ENCODE assay signal across 8 mouse cellular contexts in the genomic region with DNA sequence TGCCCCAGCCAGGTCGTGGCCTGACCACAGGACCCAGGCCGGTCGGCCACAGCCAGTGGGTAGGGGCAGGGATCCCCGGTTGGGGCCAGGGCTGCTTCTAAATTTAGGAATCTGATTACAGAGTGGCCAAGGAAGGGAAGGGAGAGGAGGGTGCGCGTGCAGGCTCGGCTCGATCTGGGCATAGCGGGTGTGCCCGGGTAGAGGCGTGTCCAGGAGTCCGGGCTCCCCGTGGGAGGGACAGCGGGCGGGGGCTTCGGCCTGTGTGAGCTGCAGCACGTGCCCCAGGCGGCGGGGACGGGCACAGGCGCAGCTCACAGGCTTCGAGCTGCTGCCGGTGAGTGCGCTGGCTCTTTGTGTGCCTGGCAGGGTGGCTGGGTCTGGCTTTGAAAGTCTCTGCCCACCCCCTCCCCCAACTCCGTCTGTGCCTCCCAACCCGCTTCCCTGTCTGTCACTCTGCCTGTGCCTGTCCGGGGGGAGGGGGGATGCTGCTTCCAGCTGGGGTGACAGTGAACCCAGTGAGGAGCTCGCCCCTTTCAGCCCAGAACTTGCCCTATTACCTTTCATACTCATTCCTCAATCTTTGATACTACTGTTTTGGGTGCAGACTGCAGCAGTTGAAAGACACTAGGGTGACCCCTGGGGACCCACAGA. TPM values are rescaled to one million over a fixed set of nuclear protein-coding genes. Genes with fewer than 3 reads are reported as not detected.
DNase-seq lines count a peak whose midpoint lies in the region; ATAC-seq and TF ChIP-seq lines count a peak whose summit lies in the region.

A gene (plus strand): TSS at position 235 of the 651 bp plus-strand sequence.

- TF ChIP-seq EP300 in stomach, postnatal 0 days (optimal IDR thresholded peaks at IDR 0.05): no peak

- no peak for ATAC-seq in erythroblast, adult 5-6 weeks (replicated peaks; ENCODE audit: low FRiP score, poor library complexity, severe bottlenecking)
- ATAC-seq in hindbrain, postnatal 0 days: peak; percentile 54
- peak; percentile 59 for ATAC-seq in stomach, postnatal 0 days (ENCODE audit: low FRiP score, low TSS enrichment)

- TF ChIP-seq CTCF in hindbrain, postnatal 0 days (IDR thresholded peaks at IDR 0.05; ENCODE audit: low read depth): no peak
- no peak for TF ChIP-seq CTCF in stomach, postnatal 0 days (IDR thresholded peaks at IDR 0.05; ENCODE audit: low read depth)

- H3K27ac ChIP-seq in hindbrain, postnatal 0 days: peak within 1 kb of the TSS; percentile 92
- peak within 1 kb of the TSS; percentile 81 for H3K27ac ChIP-seq in stomach, postnatal 0 days (replicated peaks)

- intact Hi-C loops in gastrocnemius, postnatal 14 days (cut with DNase I; ENCODE audit: low total_unique reads): loop anchor here (5.0 kb wide), 1 partner anchor 150 kb away; a partner anchor contains a TSS
- intact Hi-C loops in left cerebral cortex, postnatal 4 days (cut with DNase I): loop anchor here (5.0 kb wide), 1 partner anchor 75 kb away; a partner anchor contains a TSS

- peaks cover 56% of the 10 kb centered on the region for H3K27me3 ChIP-seq in erythroblast, embryonic 14.5 days (ENCODE audit: control insufficient read depth)
- no peaks in the 10 kb centered on the region for H3K27me3 ChIP-seq in hindbrain, postnatal 0 days (ENCODE audit: insufficient read depth, low read length)
- no peaks in the 10 kb centered on the region for H3K27me3 ChIP-seq in stomach, postnatal 0 days (ENCODE audit: control insufficient read depth, insufficient read depth, low read length)

- under 1% methylated on average over 24 of the region's 28 CpGs for WGBS in hindbrain, postnatal 0 days
- WGBS in stomach, postnatal 0 days: 6% methylated on average over 25 of the region's 28 CpGs

- peak; percentile 90 to 94 for DNase-seq in cerebellum, postnatal 10 days
- peak; percentile 80 for DNase-seq in gastrocnemius, postnatal 14 days
- peak; percentile 82 for DNase-seq in hindbrain, postnatal 0 days (ENCODE audit: low spot score)
- DNase-seq in left cerebral cortex, postnatal 4 days: peak; percentile 94
- peak; percentile 87 for DNase-seq in mesoderm, embryonic 11.5 days (ENCODE audit: low read depth, low spot score)
- peak; percentile 85 for DNase-seq in stomach, postnatal 0 days (ENCODE audit: low spot score)

- H3K4me3 ChIP-seq in erythroblast, embryonic 14.5 days (replicated peaks): peak within 1 kb of the TSS; percentile 61
- peak within 1 kb of the TSS; percentile 64 for H3K4me3 ChIP-seq in hindbrain, postnatal 0 days (ENCODE audit: low read length)
- H3K4me3 ChIP-seq in stomach, postnatal 0 days (ENCODE audit: low read depth, low read length): peak within 1 kb of the TSS; percentile 73

- H3K4me1 ChIP-seq in erythroblast, embryonic 14.5 days (ENCODE audit: control insufficient read depth): peaks cover 30% of the 10 kb centered on the region
- peaks cover 37% of the 10 kb centered on the region for H3K4me1 ChIP-seq in hindbrain, postnatal 0 days (ENCODE audit: insufficient read depth, low read length)
- H3K4me1 ChIP-seq in stomach, postnatal 0 days (replicated peaks; ENCODE audit: control insufficient read depth, insufficient read depth): peaks cover 24% of the 10 kb centered on the region

- H3K9ac ChIP-seq in hindbrain, postnatal 0 days (replicated peaks; ENCODE audit: low read length): peak within 1 kb of the TSS; percentile 81
- H3K9ac ChIP-seq in stomach, postnatal 0 days (ENCODE audit: low read length): peak within 1 kb of the TSS; percentile 70

- peak within 1 kb of the TSS; percentile 77 for H3K4me2 ChIP-seq in hindbrain, postnatal 0 days (ENCODE audit: low read depth, low read length)
- H3K4me2 ChIP-seq in stomach, postnatal 0 days (replicated peaks; ENCODE audit: low read depth): peak within 1 kb of the TSS; percentile 97

- peaks cover 4% of the 10 kb centered on the region for H3K9me3 ChIP-seq in erythroblast, embryonic 14.5 days (ENCODE audit: control insufficient read depth, low read length)
- 0 out of 2 replicates have a peak, but pooled peaks cover 2% of the 10 kb centered on the region for H3K9me3 ChIP-seq in hindbrain, postnatal 0 days (ENCODE audit: low read length)
- H3K9me3 ChIP-seq in stomach, postnatal 0 days (ENCODE audit: control insufficient read depth, low read length): no peaks in the 10 kb centered on the region

- H3K36me3 ChIP-seq in erythroblast, embryonic 14.5 days (ENCODE audit: control insufficient read depth): no peaks in the 10 kb centered on the region
- H3K36me3 ChIP-seq in hindbrain, postnatal 0 days (ENCODE audit: insufficient read depth, low read length): peaks cover 13% of the 10 kb centered on the region; the same call in 1 of the 2 replicates
- H3K36me3 ChIP-seq in stomach, postnatal 0 days (ENCODE audit: control insufficient read depth, insufficient read depth, low read length): no peaks in the 10 kb centered on the region

RNA-seq across cellular contexts. Expression of the gene that starts here (rescaled TPM):
- 0.14 and 0.20 TPM in 2 replicates for polyA plus RNA-seq in erythroblast, embryonic 14.5 days (2012)
- not detected in 2 replicates for total RNA-seq in erythroblast, adult 5-6 weeks (2015; ENCODE audit: low replicate concordance)
- 0.17 TPM in 1 of 2 replicates, not detected in the other for total RNA-seq in erythroblast, adult 5-6 weeks (2017; ENCODE audit: low replicate concordance)
- total RNA-seq in gastrocnemius, postnatal 14 days (2021): 1 to 10 TPM; 2.1 to 8.8 TPM
- 73.2 and 91.7 TPM in 2 replicates for total RNA-seq in hindbrain, postnatal 0 days (2014; rRNA removed)
- 14.8 and 16.6 TPM in 2 replicates for polyA plus RNA-seq in hindbrain, postnatal 0 days (2015; fragmentation: Nextera tagmentation; extraction: Ambion mirVana)
- 10 to 100 TPM; 29.7 to 30.4 TPM for total RNA-seq in left cerebral cortex, postnatal 4 days (2021)
- 2.2 and 2.4 TPM in 2 replicates for polyA plus RNA-seq in stomach, postnatal 0 days (2015; fragmentation: Nextera tagmentation; extraction: Ambion mirVana)
